Mouse (Mus musculus): ENCODE data around the gene Rnf38. TPM values are rescaled to one million over a fixed set of nuclear protein-coding genes. Genes with fewer than 3 reads are reported as not detected.
A peak's percentile ranks its signal among the peaks of the same experiment; 100 is the strongest.

Gene Rnf38
- polyA plus RNA-seq, 1 experiment from 2014 or later, result 58.6 TPM

GRCm38 (mm10) chr4:44108297-44108696, 125.3 kb downstream of the Rnf38 start:
- H3K9ac ChIP-seq (replicated peaks), result no peak overlapping the region
- no peak overlapping the region for H3K27ac ChIP-seq (replicated peaks)
- no peak overlapping the region for H3K4me2 ChIP-seq (replicated peaks)
- peaks cover 4% of the 10 kb centered on the region for H3K4me1 ChIP-seq
- no peak overlapping the region for H3K4me3 ChIP-seq
- H3K27me3 ChIP-seq, result peaks cover 18% of the 10 kb centered on the region
- H3K36me3 ChIP-seq, result no peaks in the 10 kb centered on the region
- WGBS, result 93% methylated on average over 6 of the region's 6 CpGs
- no peak for ATAC-seq (ENCODE audit: low FRiP score, low read depth)
- H3K9me3 ChIP-seq, result no peaks in the 10 kb centered on the region

GRCm38 (mm10) chr4:44107339-44107738, 126.2 kb downstream of the Rnf38 start:
- Histone ChIP-seq H3K9me3 (no peaks in the 10 kb centered on the region), H3K27me3 (peaks cover 16% of the 10 kb centered on the region), H3K4me2 (replicated peaks) (no peak overlapping the region), H3K4me1 (peaks cover 4% of the 10 kb centered on the region), H3K36me3 (no peaks in the 10 kb centered on the region), H3K27ac (replicated peaks) (no peak overlapping the region), H3K9ac (replicated peaks) (no peak overlapping the region), H3K4me3 (no peak overlapping the region)
- WGBS, result 53% methylated on average over 6 of the region's 6 CpGs
- no peak for ATAC-seq (ENCODE audit: low FRiP score, low read depth)

GRCm38 (mm10) chr4:44106297-44106821, 127.2 kb downstream of the Rnf38 start:
- Histone ChIP-seq H3K27ac (replicated peaks) (no peak overlapping the region), H3K27me3 (peaks cover 16% of the 10 kb centered on the region), H3K4me1 (peaks cover 4% of the 10 kb centered on the region), H3K4me2 (replicated peaks) (peak overlapping the region; percentile 38), H3K9me3 (no peaks in the 10 kb centered on the region), H3K4me3 (0 out of 2 replicates have a peak overlapping the region, but pooled peaks have one; percentile 9), H3K9ac (replicated peaks) (no peak overlapping the region), H3K36me3 (no peaks in the 10 kb centered on the region)
- WGBS, result 35% methylated on average over 18 of the region's 18 CpGs
- ATAC-seq (ENCODE audit: low FRiP score, low read depth), result no peak

DNA sequence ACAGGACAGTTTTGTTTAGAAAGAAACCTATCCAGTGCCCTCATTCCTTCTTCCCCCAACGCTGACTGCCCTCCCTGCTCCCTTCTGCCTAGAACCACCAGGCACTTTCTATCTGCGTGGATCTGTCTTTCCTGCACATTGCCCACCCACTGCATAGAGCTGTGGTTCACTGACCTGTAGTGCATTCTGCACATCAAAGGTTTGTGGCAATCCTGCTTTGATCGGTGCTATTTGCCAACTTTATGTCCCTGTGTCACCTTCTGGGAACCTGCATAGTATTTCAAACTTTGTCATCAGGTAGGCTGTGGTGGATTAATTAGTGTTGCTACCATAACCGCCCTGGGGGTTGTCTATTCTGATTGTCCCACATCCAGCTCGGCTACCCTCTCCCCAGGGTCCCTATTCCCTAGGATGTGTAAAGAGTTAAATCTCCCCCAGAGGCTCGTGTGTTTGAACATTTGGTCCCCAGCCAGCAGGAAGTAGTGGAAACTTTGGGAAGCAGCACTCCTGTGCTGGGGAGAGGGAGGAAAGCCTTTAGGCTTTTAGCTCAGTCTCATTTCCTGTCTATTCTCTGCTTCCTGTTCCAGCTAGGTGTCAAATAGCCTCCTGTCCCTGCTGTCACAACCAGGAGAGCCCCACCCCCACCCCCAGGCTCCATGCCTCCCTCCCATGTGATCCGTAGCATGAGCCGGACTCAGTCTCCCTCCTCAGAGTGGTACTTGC, 129.2 kb downstream of the Rnf38 start:
- H3K9ac ChIP-seq (replicated peaks), result no peak overlapping the region
- no peaks in the 10 kb centered on the region for H3K36me3 ChIP-seq
- no peaks in the 10 kb centered on the region for H3K9me3 ChIP-seq
- H3K4me3 ChIP-seq, result no peak overlapping the region
- peaks cover 16% of the 10 kb centered on the region for H3K27me3 ChIP-seq
- H3K27ac ChIP-seq (replicated peaks), result no peak overlapping the region
- H3K4me2 ChIP-seq (replicated peaks), result no peak overlapping the region
- WGBS, result 57% methylated on average over 8 of the region's 8 CpGs
- ATAC-seq (ENCODE audit: low FRiP score, low read depth), result no peak
- peaks cover 4% of the 10 kb centered on the region for H3K4me1 ChIP-seq

GRCm38 (mm10) chr4:44103620-44104019, 130.0 kb downstream of the Rnf38 start:
- no peaks in the 10 kb centered on the region for H3K36me3 ChIP-seq
- H3K27me3 ChIP-seq, result peaks cover 16% of the 10 kb centered on the region
- ATAC-seq (ENCODE audit: low FRiP score, low read depth), result no peak
- 90% methylated on average over 8 of the region's 8 CpGs for WGBS
- peaks cover 4% of the 10 kb centered on the region for H3K4me1 ChIP-seq
- H3K4me3 ChIP-seq, result no peak overlapping the region
- H3K9me3 ChIP-seq, result no peaks in the 10 kb centered on the region
- no peak overlapping the region for H3K4me2 ChIP-seq (replicated peaks)
- no peak overlapping the region for H3K9ac ChIP-seq (replicated peaks)
- no peak overlapping the region for H3K27ac ChIP-seq (replicated peaks)

- Histone ChIP-seq H3K4me3 (no peak overlapping the region), H3K36me3 (no peaks in the 10 kb centered on the region), H3K27me3 (no peaks in the 10 kb centered on the region), H3K9ac (replicated peaks) (no peak overlapping the region), H3K9me3 (no peaks in the 10 kb centered on the region), H3K4me1 (no peaks in the 10 kb centered on the region), H3K4me2 (replicated peaks) (no peak overlapping the region), H3K27ac (replicated peaks) (no peak overlapping the region)
- 66% methylated on average over 11 of the region's 11 CpGs for WGBS
- no peak for ATAC-seq (ENCODE audit: low FRiP score, low read depth)
Measured at GRCm38 (mm10) chr4:44097576-44098335, 135.8 kb downstream of the Rnf38 start.

GRCm38 (mm10) chr4:44094475-44094874, 139.1 kb downstream of the Rnf38 start:
- Histone ChIP-seq H3K27me3 (no peaks in the 10 kb centered on the region), H3K9me3 (no peaks in the 10 kb centered on the region), H3K9ac (replicated peaks) (no peak overlapping the region), H3K27ac (replicated peaks) (no peak overlapping the region), H3K36me3 (no peaks in the 10 kb centered on the region), H3K4me3 (no peak overlapping the region), H3K4me1 (no peaks in the 10 kb centered on the region), H3K4me2 (replicated peaks) (no peak overlapping the region)
- 88% methylated on average over 4 of the region's 4 CpGs for WGBS
- no peak for ATAC-seq (ENCODE audit: low FRiP score, low read depth)

DNA sequence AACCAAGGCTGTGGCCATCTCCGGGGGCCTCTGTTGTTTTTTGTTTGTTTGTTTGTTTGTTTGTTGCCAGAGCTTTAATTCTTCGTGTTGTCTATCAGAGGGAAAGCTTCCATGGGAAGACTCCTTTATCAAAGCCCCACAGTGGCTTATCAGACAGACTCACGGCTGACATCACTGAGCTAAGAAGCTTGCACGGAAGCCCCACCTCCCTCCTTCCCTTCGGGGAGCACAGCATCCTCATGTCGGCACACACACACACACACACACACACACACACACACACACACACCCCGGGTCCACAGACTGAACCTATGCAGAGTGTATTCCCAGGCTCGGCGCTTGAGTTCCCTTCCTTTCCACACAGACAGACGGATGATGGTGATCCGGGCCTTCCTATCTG, 141.2 kb downstream of the Rnf38 start:
- Histone ChIP-seq H3K36me3 (no peaks in the 10 kb centered on the region), H3K27ac (replicated peaks) (no peak overlapping the region), H3K27me3 (no peaks in the 10 kb centered on the region; the same call in 1 of the 2 replicates), H3K9ac (replicated peaks) (no peak overlapping the region), H3K4me3 (no peak overlapping the region), H3K4me1 (no peaks in the 10 kb centered on the region), H3K4me2 (replicated peaks) (no peak overlapping the region), H3K9me3 (no peaks in the 10 kb centered on the region)
- 85% methylated on average over 11 of the region's 11 CpGs for WGBS
- ATAC-seq (ENCODE audit: low FRiP score, low read depth), result no peak

- no peaks in the 10 kb centered on the region for H3K4me1 ChIP-seq
- H3K36me3 ChIP-seq, result no peaks in the 10 kb centered on the region
- H3K4me3 ChIP-seq, result no peak overlapping the region
- H3K9me3 ChIP-seq, result no peaks in the 10 kb centered on the region
- no peak for ATAC-seq (ENCODE audit: low FRiP score, low read depth)
- 91% methylated on average over 3 of the region's 3 CpGs for WGBS
- H3K4me2 ChIP-seq (replicated peaks), result no peak overlapping the region
- H3K9ac ChIP-seq (replicated peaks), result no peak overlapping the region
- no peaks in the 10 kb centered on the region; the same call in 1 of the 2 replicates for H3K27me3 ChIP-seq
- H3K27ac ChIP-seq (replicated peaks), result no peak overlapping the region
Measured at GRCm38 (mm10) chr4:44085566-44085965, 148.0 kb downstream of the Rnf38 start.

DNA sequence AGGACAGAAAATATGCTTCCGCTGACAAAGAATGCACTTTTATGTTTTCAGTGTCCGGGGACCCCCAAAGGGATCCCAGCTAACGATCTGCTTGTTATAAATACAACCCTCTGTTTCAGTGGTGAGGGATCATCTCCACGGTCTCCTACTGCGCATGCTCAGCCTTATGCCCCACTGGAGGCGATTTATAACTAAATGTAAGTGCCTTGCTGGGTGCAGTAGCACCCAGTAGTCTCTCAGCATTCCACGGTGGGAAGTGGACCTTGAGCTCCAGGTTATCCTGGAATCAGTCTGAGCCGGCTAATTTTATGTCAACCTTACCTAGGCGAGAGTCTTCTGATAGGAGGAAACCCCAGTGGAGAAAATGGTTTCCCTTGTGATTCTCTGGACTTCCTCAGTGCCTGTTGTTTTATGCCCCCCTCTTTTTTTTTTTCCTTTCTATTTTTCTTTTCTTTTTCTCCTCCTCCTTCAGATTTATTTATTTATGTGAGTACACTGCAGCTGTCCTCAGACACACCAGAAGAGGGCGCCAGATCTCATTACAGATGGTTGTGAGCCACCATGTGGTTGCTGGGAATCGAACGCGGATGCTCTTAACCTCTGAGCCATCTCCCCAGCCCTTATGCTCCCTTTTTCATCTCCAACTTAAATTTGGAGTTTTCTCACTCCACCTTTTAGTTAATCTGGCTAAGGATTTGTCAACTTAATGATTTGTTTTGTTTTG, 148.8 kb downstream of the Rnf38 start:
- H3K4me3 ChIP-seq, result no peak overlapping the region
- H3K27me3 ChIP-seq, result no peaks in the 10 kb centered on the region; the same call in 1 of the 2 replicates
- no peak overlapping the region for H3K27ac ChIP-seq (replicated peaks)
- H3K36me3 ChIP-seq, result no peaks in the 10 kb centered on the region
- H3K4me2 ChIP-seq (replicated peaks), result no peak overlapping the region
- 87% methylated on average over 13 of the region's 13 CpGs for WGBS
- H3K9ac ChIP-seq (replicated peaks), result no peak overlapping the region
- ATAC-seq (ENCODE audit: low FRiP score, low read depth), result no peak
- H3K9me3 ChIP-seq, result no peaks in the 10 kb centered on the region
- no peaks in the 10 kb centered on the region for H3K4me1 ChIP-seq

- Histone ChIP-seq H3K4me1 (no peaks in the 10 kb centered on the region), H3K27ac (replicated peaks) (no peak within 1 kb of the TSS), H3K27me3 (peaks cover 5% of the 10 kb centered on the region; the same call in 1 of the 2 replicates), H3K4me2 (replicated peaks) (no peak within 1 kb of the TSS), H3K4me3 (no peak within 1 kb of the TSS), H3K9me3 (no peaks in the 10 kb centered on the region), H3K9ac (replicated peaks) (no peak within 1 kb of the TSS), H3K36me3 (no peaks in the 10 kb centered on the region)
- ATAC-seq (ENCODE audit: low FRiP score, low read depth), result no peak
- WGBS, result 33% methylated on average over 11 of the region's 11 CpGs
Measured at GRCm38 (mm10) chr4:44083945-44084344, 149.6 kb downstream of the Rnf38 start, which contains the start of gene Gne. TSS of gene Gne (minus strand) at chr4:44084177.

Measured in midbrain, embryonic 12.5 days (tissue).